Mouse (Mus musculus) cerebellum, adult (tissue): Measurements from ENCODE around the gene Olfr1162.
"Not testable (repeated sequence)": the region's sequence is repeated elsewhere in the genome, so short reads cannot be mapped to it uniquely, and the experiment has no call there.

Experiments used
- ATAC-seq: cut with Nextera tagmentation; 2 replicates; pipeline ENCODE4 v1.9.2; 2017; ENCODE audit warnings: mild to moderate bottlenecking, moderate library complexity, mixed read lengths; ENCODE audit not compliant: insufficient number of reproducible peaks, low FRiP score, low TSS enrichment

Olfr1162 gene

DNA sequence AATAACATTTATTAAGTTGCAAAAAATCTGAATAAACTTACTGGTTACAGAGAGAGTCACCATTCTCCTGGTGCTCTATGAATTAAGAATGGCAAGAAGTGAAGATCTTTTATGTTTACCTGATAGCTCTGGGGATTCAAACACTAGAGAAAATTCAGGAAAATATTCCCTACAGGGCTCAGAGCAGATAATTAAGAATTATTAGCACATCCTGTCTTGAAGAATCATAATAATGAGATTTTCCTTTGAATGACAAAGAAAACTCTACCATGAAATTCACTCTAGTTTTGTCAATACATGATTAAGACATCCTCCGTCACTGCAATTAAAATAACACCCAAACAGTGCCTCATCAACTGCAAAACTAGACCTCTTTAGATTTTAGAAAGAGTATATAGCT is at the start of gene Olfr1162:
Gene Olfr1162, minus strand, starts transcription at position 101 of the 400 bp plus-strand sequence.
- no peak for ATAC-seq

GRCm38 (mm10) chr2:88093866-88094265 is 42.9 kb upstream of the Olfr1162 start, which contains the start of gene Olfr1164:
Gene Olfr1164, minus strand, starts transcription at chr2:88093966.
- ATAC-seq, result no peak

DNA sequence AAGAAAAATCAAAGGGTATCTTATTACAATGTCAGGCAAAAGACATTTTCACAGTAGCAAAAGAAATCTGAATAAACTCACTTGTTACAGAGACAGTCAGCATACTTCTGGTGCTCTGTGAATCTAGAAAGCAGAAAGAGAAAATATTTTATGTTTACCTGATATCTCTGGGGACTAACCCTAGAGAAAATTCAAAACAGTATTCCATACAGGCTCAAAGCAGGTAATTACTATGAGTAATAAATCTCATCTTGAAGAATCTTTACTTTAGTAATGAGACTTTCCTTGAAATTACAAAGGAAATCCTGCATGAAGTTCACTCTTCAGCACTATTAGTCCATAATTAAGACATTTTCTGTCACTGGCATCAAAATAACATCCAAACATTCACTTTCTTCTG is 20.8 kb upstream of the Olfr1162 start, which contains the start of gene Olfr1163:
Gene Olfr1163, minus strand, starts transcription at position 101 of the 400 bp plus-strand sequence.
- ATAC-seq, result no peak

GRCm38 (mm10) chr2:88063587-88063986 is 12.7 kb upstream of the Olfr1162 start:
- ATAC-seq, result no peak

- no peak for ATAC-seq
Observed at GRCm38 (mm10) chr2:88037599-88037998, 13.3 kb downstream of the Olfr1162 start, which contains the start of gene Olfr73. Gene Olfr73, minus strand, starts transcription at chr2:88037699.

- not testable (repeated sequence) for ATAC-seq
Observed at GRCm38 (mm10) chr2:88022474-88022873, 28.5 kb downstream of the Olfr1162 start, which contains the start of gene Olfr1161. Gene Olfr1161, plus strand, starts transcription at chr2:88022774.

DNA sequence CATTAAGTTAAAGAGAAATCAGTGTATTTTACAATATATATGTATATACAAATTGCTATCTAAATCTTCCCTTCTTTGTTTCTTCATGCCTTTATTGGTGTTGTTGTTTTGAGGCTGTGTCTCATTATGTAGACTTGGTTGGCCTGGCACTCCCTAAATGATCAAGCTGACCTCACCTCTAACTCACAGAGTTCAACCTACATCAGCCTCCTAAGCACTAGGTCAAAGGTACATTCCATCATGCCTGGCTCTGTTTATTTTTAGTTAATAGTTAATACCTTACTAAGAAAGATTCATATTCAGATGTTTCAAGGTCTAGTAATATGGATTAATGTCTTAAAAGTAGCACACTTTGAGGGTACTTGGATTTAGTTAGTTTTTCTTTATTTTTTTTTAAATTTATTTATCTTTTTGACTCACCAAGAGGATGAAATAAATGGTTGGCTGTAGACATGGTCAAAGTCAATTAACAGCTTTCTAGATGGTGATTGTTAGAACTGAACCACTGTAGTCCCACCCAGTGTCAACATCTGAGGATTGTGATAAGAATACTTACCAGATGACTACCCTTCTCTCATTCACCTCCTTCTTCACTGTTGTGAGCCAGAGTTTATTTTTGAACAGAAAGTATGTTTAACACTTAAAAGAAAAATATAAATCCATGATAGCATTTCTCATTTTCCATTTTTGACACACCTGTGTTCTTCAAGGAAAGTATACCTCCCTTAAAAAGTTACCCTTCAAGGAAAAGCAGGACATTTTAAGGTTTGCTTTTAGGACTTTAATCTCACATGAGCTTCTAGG is 43.2 kb downstream of the Olfr1162 start, which contains the start of gene Olfr1160:
Gene Olfr1160, minus strand, starts transcription at position 754 of the 804 bp plus-strand sequence.
- ATAC-seq, result no peak
